In the genomic region with DNA sequence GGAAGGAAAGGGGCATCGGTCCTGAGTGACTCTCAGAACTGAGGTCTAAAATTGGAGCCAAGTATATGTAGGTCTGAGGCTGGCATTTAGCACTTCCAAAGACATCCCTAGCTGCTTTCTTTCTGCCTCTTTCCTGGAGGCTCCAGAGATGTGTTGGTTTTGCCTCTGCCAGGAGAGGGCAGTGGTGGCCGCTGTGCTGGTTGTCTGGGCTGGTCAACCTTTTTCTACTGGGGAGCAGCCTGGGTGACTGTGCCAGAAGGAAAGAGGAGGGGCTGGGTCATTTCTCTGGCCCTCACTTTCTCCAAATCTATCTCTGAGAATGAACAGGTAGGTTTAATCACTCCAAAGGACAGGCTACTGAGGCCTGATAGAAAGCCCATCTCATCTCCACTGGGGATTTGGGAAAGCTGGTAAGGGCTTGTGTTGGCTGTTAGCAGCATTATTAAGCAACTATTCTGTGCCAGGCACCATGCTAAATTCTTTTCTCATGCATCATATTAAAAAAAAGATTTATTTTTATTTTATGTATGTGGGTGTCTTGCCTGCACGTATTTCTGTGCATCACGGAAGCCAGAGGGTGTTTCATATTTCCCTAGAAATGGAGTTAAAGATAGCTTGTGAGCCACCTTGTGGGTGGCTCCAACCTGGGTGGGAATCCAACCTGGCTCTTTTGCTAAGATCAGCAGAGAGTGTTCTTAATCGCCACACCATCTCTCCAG, we compare ENCODE assay signal across 9 mouse cellular contexts. TPM values are rescaled to one million over a fixed set of nuclear protein-coding genes. Genes with fewer than 3 reads are reported as not detected.
DNase-seq lines count a peak whose midpoint lies in the region; TF ChIP-seq lines count a peak whose summit lies in the region.
"Had no signal": no experiment of that assay in that cellular context is flagged by ENCODE, and none has a peak within 500 bp of the region (broad histone marks: within the 10 kb centered on the region; RNA-seq: fewer than 3 reads in every experiment).

No protein-coding gene starts in this region.

- H3K27me3 ChIP-seq in cerebellum, adult 2 months (ENCODE audit: control insufficient read depth, insufficient read depth, low read length), result no peaks in the 10 kb centered on the region

- no peak overlapping the region for H3K4me3 ChIP-seq in cerebellum, adult 2 months (replicated peaks; ENCODE audit: insufficient read depth, low read depth, low read length)
- H3K4me3 ChIP-seq in bone marrow, adult 2 months (replicated peaks; ENCODE audit: control insufficient read depth, low read depth, low read length), result no peak overlapping the region
- no peak overlapping the region for H3K4me3 ChIP-seq in left cerebral cortex, adult 2 months
- H3K4me3 ChIP-seq: limb, embryonic 13.5 days had no signal

- TF ChIP-seq POLR2A in cerebellum, adult 2 months (IDR thresholded peaks at IDR 0.05; ENCODE audit: borderline replicate concordance, insufficient read depth, low read length), result no peak
- TF ChIP-seq POLR2A in bone marrow, adult 2 months (IDR thresholded peaks at IDR 0.05; ENCODE audit: borderline replicate concordance, control insufficient read depth, low read depth, low read length), result no peak

- peak; percentile 58 for TF ChIP-seq CTCF in cerebellum, adult 2 months (IDR thresholded peaks at IDR 0.05; ENCODE audit: borderline replicate concordance, insufficient read depth, low read depth, low read length)
- peak; percentile 84 for TF ChIP-seq CTCF in bone marrow, adult 2 months (IDR thresholded peaks at IDR 0.05; ENCODE audit: control insufficient read depth, insufficient read depth, low read length)
- peak; percentile 74 for TF ChIP-seq CTCF in left cerebral cortex, adult 2 months (IDR thresholded peaks at IDR 0.05)

- DNase-seq in cerebellum, adult 2 months, result peak in 1 of 2 experiments; percentile 28
- DNase-seq in cerebellum, adult 11-12 months, result no peak
- DNase-seq in left cerebral cortex, adult 18-20 months (ENCODE audit: low spot score in 2 of 2), result peak; percentile 70 to 73
- no peak for DNase-seq in left cerebral cortex, adult 11 months (ENCODE audit: low spot score)
- peak; percentile 51 to 68 for DNase-seq in left cerebral cortex, adult 2 months (ENCODE audit: extremely low spot score in 1 of 2, low spot score in 2 of 2)
- DNase-seq in right cerebral cortex, postnatal 10 days (ENCODE audit: low spot score in 2 of 2), result peak; percentile 61 to 68
- DNase-seq in thymus, postnatal 10 days (ENCODE audit: low spot score in 2 of 2), result no peak

- WGBS in cerebellum, adult 2 months, result 78% methylated on average over 5 of the region's 5 CpGs
- WGBS in bone marrow, adult 2 months, result 51% methylated on average over 5 of the region's 5 CpGs

- H3K27ac ChIP-seq in cerebellum, adult 2 months (ENCODE audit: insufficient read depth, low read length), result no peak overlapping the region
- H3K27ac ChIP-seq in bone marrow, adult 2 months (ENCODE audit: control insufficient read depth, insufficient read depth, low read depth, low read length, poor library complexity), result no peak overlapping the region
- peak overlapping the region; percentile 48 for H3K27ac ChIP-seq in left cerebral cortex, adult 2 months
- H3K27ac ChIP-seq: limb, embryonic 13.5 days had no signal

- no peaks in the 10 kb centered on the region for H3K4me1 ChIP-seq in cerebellum, adult 2 months (ENCODE audit: control insufficient read depth, insufficient read depth, low read length)
- no peaks in the 10 kb centered on the region; the same call in 1 of the 2 replicates for H3K4me1 ChIP-seq in bone marrow, adult 2 months (ENCODE audit: control insufficient read depth, insufficient read depth, low read length)

- intact Hi-C loops in left cerebral cortex, adult 2 months (cut with DNase I), result loop anchor here (1.0 to 2.0 kb wide), 3 partner anchors 45 to 177 kb away; no protein-coding TSS in a partner anchor

RNA-seq across cellular contexts. Expression of a gene that starts 28.0 kb away (rescaled TPM):
- 0.05 and 0.30 TPM in 2 replicates for polyA plus RNA-seq in cerebellum, adult 2 months (2012; rRNA removed)
- total RNA-seq in left cerebral cortex, adult 18-20 months (2021), result 1 to 10 TPM; 2.2 to 3.3 TPM
- polyA plus RNA-seq in bone marrow, adult 2 months (2011; ENCODE audit: insufficient read depth, insufficient read length, low replicate concordance, missing spikeins), result 1.3 and 3.5 TPM in 2 replicates
- 1 to 10 TPM; 2.9 to 3.9 TPM for total RNA-seq in left cerebral cortex, adult 2 months (2021)

RNA-seq across cellular contexts. Expression of a gene that starts 48.9 kb away (rescaled TPM):
- 0.15 and 0.27 TPM in 2 replicates for polyA plus RNA-seq in cerebellum, adult 2 months (2012; rRNA removed)
- total RNA-seq in left cerebral cortex, adult 18-20 months (2021), result under 1 TPM; 0.40 to 0.42 TPM
- polyA plus RNA-seq in bone marrow, adult 2 months (2011; ENCODE audit: insufficient read depth, insufficient read length, low replicate concordance, missing spikeins), result 0.50 and 1.4 TPM in 2 replicates
- under 1 TPM; 0.30 to 0.41 TPM for total RNA-seq in left cerebral cortex, adult 2 months (2021)

RNA-seq across cellular contexts. Expression of a gene that starts 57.9 kb away (rescaled TPM):
- polyA plus RNA-seq in cerebellum, adult 2 months (2012; rRNA removed), result 46.8 and 49.6 TPM in 2 replicates
- 10 to 100 TPM; 45.5 to 53.6 TPM for total RNA-seq in left cerebral cortex, adult 18-20 months (2021)
- 27.4 and 42.0 TPM in 2 replicates for polyA plus RNA-seq in bone marrow, adult 2 months (2011; ENCODE audit: insufficient read depth, insufficient read length, low replicate concordance, missing spikeins)
- total RNA-seq in left cerebral cortex, adult 2 months (2021), result 10 to 100 TPM; 41.9 to 44.5 TPM

Comparison
In these comparisons a context has a peak if more than half of its experiments do, and no peak if none do; other contexts are left out.
1. DNase-seq: peak in left cerebral cortex, adult 18-20 months (2 of 2), left cerebral cortex, adult 2 months (2 of 2) and right cerebral cortex, postnatal 10 days (2 of 2); none in cerebellum, adult 11-12 months (single experiment), left cerebral cortex, adult 11 months (single experiment) and thymus, postnatal 10 days (0 of 2).
2. Peak in every context shown above with its lines, with median percentiles within 50 percentile points of each other: CTCF ChIP-seq.